Mouse (Mus musculus) heart, postnatal 25 days (tissue): ENCODE data around the gene Atxn1. TPM values are rescaled to one million over a fixed set of nuclear protein-coding genes. Genes with fewer than 3 reads are reported as not detected.
A peak's percentile ranks its signal among the peaks of the same experiment; 100 is the strongest.

Experiments used
- DNase-seq: peaks from one replicate; pipeline ENCODE4 v3.0.0; 2022; ENCODE audit warnings: low spot score
- intact Hi-C: fragments of 180-260 bp; cut with DNase I; formaldehyde crosslinking; loops from one replicate; pipeline ENCODE4 v1.15.1; 2025
- total RNA-seq, 2 experiments: library from RNA; stranded (reverse); gene quantifications; 2 replicates each; pipeline ENCODE4 v1.2.3; 2021

Gene Atxn1
- total RNA-seq, 2 experiments from 2014 or later = 35.1 to 36.0 TPM

DNA sequence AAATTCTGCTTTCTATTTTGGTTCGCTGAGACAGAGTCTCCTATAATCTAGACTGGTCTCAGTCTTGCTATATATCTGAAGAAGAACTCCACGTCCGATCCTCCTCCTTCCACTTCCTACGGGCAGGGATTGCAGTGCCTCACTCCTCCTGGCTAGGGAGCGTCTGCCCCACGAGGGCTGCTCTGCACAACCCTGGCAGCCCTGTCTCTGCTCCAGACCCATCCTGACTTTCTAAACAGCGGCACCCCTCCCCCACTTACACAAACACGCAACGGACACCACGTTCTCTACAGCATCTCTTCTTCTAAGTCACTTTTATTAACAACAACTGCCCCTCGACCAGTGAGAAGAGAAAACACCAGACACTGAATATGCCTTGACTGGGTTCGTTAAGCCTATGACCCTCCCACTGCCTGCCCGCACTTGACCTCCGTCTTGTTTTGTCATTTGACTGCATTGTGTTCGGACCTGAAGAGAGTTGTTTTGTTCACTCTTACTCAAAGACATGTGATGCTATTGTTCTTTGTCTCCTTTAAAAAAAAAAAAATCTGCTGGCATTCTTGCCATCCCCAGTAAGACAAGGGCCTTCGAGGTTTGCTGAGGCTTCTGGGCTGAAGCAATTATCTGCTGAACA is 154.9 kb downstream of the Atxn1 start:
- DNase-seq = no peak
- intact Hi-C loops = loop anchor here (5.0 kb wide), 1 partner anchor 157 kb away; the partner anchor contains the start of gene Atxn1

DNA sequence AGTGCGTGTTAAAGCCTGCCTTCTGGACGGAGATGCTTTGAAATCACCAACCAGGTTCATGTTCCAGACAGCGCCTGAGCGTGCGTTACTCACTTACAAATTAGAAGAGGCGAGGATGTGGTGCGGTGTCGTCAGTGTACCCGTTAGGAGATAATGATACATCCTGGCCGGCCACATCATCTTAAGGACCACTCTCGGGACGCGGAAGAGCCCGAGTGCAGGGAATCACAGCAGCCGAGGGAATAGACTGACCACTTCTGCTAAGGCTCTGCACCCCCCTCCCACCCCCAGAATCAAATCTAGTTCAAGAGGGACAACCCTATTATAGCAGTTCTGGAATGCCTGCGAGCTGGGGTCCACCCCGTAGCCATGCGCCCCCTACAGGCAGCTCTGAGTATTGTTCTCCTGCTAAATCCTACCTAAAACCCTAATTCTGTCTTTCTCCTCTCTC is 157.2 kb downstream of the Atxn1 start:
- intact Hi-C loops = loop anchor here (1.0 to 5.0 kb wide), 2 partner anchors 160 to 174 kb away; partner anchors contain the start of gene Atxn1
- no peak for DNase-seq

DNA sequence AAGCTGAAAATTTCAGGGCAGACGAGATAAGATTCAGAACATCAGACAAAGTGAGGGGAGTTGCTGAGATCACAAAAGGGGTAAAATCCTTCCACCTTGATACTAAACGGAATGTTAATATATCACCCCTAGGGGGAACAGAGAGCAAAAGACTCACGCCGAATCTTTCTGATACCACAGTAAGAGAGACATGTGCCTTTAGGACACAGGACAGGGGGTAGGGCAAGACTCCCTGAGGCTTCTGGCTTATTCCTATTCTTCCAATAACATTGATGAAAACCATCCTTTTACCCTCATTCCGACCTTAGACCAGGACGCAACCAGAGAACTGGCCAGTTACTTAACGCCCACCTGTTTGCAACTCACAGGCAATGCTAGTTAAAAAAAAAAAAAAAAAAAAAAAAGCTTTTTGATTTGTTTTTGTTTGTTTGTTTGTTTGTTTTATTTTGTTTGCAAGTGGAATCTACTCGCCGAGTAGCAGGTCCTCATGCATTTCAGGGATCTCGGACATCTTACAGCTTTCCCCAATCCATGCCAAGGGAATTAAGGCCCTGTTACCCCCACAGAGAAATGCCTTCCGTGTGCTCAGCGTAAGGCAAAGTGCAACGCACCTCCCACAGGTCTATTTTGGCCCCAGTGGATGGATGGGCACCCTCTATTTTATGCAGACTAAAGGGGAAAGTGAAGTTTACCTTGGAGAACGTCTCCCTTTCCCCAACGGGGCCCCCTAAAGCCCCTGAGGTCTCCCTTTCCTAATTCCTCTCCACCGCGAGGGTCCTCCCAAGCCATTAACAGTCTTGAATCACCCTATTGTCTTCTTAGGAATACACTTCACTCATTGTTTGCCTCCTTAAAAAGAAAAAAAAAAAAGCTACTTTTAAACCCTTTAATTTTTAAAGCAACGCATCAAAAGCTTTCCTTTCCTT is 157.9 kb downstream of the Atxn1 start:
- intact Hi-C loops = loop anchor here (1.0 to 5.0 kb wide), 2 partner anchors 160 to 174 kb away; partner anchors contain the start of gene Atxn1
- no peak for DNase-seq

DNA sequence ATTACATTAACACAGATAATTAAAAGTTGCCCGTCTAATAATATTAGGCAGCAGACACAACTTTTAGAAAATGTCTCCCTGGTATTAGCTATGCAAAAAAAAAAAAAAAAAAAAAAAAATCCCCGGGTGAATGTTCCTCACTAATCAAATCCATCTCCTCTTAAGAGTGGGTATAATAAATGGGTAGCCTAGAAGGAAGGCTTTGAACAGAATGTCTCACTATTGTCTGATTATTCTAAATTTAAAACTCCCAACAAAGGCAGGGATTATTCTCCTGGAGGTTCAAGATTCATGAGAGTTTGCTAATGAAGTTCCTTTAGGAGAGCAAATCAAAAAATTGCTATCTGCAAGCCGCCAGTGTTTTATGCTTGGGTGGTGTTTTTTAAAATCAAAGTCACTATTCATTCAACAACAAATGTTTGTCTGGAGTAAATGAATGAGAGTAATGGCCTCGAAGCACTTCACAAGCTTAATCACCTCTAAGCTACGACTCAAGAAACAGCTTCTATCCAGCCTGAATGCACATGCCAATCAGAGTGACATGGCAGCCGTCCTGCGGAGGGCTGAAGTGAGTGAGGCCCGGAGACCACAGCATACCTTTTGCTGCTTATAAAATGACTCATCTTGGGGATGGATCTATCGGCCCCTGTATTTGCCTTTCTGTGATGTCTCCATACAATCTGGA is 158.8 kb downstream of the Atxn1 start:
- DNase-seq = no peak
- intact Hi-C loops = loop anchor here (5.0 kb wide), 1 partner anchor 161 kb away; the partner anchor contains the start of gene Atxn1

DNA sequence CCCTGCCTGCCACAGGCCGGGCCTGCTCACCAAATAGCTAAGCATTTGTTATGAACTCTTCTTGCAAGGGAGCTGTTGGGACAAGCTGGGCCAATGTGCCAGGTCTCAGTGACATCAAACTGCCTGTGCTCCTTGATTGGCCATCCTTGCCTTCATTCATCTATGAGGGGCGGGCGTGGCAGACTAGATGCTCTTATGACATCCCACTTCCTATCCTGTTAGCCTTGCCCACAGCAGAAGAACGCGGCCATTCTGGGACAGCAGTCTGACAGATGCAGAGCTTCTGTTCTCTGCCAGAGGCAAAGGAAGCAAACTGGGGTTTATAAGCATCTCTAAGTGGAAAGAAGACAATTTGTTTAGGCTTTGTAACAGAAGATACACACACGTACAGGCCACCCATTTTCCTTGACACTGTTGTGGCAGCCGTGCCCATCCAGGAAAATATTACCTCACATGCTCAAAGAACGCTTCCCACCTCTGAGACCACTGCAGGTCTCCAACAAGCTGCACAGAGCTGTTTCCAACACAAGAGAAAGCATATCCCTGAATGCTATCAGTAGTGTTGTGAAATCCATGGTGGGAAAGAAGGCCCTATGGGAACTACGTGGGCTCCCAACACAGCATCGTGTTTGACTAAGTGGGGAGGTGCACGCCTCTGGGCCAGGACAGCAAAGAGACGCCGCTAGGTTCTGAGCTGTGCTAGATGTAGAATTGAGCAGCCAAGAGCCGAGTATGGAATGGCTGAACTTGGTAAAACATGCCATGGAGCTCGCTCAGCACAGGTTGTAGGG is 162.0 kb downstream of the Atxn1 start:
- intact Hi-C loops = no loop called here
- peak; percentile 59 for DNase-seq

DNA sequence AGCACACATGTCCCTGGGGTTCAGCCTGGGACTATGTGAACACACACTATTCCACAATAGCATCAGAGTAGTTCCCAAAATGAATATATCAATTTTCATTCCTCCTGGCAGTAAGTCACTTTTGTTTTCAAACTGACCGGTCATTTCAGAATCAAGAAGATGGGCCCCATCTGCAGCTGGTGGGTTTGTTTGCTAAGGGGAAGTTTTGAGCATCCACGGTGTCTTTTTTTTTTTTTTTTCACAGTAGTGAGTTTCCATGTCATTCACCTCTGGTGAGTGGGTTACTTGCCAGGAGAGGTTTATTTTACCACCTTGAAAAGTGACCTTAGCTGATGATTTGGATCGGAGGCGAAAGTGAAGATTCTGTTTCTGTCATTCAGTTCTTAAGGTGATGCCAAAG is 166.6 kb downstream of the Atxn1 start:
- DNase-seq = no peak
- intact Hi-C loops = no loop called here

DNA sequence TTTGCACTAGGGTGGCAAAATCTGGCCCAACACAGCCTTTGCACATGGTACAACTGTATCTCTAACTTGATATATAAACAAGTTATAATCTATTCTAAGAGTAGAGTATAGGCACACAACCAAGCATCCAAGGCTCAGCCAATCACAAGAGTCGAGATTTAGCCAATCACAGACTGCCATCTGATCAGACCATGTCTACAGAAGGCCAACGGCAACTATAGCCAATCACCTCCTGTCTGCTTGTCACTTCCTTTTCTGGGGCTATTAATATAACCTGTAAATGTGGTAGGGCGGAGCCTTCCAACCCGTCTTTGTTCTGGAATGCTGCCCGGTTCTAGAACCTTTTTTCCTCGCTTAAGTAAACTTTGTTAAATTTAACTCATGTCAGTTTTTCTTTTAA is 167.1 kb downstream of the Atxn1 start:
- DNase-seq = no peak
- intact Hi-C loops = no loop called here

DNA sequence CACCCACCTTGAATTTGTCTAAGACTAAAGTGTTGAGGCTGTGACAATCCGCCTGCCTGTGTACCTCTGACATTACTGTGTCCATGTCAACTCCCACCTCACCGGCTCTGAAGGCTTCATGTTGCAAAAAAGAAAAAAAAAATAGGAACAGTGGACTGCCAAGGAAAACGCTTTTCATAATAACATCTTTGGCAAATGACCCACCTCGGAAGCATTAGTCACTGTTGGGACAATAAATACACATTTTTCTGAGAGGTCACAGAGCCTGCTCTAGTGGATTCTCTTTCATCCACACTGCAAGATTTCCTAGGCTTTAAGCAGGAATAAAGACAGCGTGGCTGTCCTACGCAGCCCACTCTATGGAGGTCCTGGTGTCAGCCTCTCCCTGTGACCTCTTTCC is 168.5 kb downstream of the Atxn1 start:
- intact Hi-C loops = no loop called here
- no peak for DNase-seq

DNA sequence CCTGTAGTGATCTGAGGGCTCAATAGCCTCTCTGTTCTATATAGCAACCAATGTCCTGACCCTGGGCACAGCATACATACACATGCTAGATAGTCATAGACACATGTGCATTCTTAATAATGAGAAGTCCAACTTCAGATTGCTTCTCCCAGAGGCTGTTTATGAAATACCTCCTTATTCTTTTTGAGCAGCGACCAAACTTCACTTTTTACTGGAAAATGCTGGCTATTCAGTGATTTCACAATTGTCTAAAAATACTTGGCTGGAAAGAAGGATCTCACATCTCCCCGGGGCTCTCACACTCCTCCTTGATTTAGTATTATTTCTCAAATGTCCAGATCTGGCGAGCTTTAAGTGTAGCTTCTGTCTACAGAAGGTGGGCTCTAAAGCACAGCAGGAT is 171.0 kb downstream of the Atxn1 start:
- DNase-seq = no peak

DNA sequence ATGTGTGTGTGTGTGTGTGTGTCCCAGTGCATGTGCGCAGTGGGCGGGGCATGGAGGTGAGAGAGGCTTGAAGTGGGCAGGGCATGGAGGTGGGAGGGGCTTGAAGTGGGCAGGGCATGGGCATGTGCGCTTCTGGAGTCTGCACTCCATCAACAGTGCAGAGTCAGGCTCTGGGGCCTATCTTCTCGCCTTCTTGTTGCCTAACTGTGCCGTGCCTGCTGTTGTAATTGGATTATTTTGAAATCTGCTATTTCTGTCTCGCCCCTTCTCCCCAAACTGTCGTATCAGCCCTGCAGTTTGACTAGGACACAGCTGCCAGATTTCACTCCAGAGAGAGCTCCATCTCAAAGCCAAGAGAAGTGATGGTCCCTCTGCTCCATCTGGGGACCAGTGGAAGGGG is 178.4 kb downstream of the Atxn1 start:
- no peak for DNase-seq
- intact Hi-C loops = no loop called here

More for the DNA sequence above, 171.0 kb downstream of the Atxn1 start:
- intact Hi-C loops = loop anchor here (5.0 kb wide), 1 partner anchor 39 kb away; no protein-coding TSS in a partner anchor

DNA sequence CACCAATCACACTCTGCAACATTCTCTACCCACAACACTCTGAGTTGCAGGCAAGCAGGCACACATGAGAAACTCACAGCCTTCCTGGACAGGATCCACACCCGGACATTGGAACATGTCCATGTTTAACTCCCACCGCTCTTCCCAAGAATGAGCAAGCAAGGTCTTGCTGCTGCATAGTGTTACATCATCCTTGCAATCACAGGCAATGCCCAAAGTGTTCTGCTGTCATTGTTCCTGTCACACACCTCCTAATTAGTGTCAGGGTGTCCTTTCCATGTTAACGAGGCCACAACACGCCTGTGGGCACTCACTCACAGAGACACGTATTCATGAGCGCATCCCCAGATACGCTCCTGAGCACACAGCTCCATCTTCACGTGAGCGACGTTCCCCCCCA is 181.1 kb downstream of the Atxn1 start:
- DNase-seq = no peak
- intact Hi-C loops = no loop called here

DNA sequence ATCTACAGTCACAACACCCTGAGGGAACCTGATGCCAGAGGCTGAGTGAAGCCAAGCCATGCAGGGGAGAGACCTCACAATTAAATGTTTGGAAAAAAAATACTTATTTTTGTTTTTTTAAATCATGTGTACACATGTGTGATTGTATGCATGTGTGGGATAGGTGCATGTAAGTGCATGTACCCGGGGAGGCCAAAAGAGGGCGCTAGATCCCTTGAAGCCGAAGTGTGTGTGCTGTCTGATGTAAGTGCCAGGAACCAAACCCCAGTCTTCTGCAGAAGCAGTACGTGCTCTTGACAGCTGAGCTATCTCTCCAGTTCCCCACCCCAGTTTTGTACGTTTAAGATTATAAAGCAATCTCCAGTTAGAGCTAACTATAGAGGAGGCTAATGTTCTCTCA is 186.1 kb downstream of the Atxn1 start:
- intact Hi-C loops = no loop called here
- no peak for DNase-seq

DNA sequence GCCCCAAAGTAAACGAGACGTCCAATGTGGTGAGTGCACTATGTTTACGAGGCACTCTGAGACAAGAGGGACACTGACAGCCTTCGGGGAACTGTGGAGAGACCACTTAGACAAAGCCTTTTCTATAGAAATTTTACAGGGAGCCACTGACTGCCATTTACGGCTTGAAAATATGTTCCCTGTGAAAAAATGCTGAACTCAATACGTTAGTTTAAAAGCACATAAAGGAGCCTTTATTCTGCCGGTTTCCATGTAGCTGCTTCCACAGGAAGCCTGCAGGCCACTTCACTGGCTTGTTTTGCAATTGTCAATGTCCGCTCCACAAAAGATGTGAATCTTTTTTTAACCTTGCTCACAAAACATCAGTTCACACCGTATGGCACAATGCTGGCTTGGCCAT is 186.6 kb downstream of the Atxn1 start:
- no peak for DNase-seq
- intact Hi-C loops = no loop called here

DNA sequence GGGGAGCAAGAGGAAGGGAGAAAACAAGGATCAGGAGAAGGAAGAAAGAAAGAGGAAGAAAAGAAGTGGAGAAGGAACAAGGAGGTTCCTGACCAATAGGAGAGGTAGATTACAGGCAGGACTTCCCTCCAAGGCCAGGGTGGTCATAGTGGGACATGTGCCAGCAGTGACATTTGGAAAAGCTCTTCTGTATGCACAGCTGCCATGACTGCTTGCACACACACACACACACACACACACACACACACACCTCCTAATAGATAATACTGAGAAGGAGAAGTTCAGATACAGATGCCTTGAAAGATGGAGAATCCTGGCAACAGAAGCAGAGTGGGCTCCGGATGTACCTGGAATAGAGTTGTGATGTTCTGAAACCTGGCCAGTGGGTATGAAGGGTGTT is 189.3 kb downstream of the Atxn1 start:
- intact Hi-C loops = no loop called here
- DNase-seq = no peak

DNA sequence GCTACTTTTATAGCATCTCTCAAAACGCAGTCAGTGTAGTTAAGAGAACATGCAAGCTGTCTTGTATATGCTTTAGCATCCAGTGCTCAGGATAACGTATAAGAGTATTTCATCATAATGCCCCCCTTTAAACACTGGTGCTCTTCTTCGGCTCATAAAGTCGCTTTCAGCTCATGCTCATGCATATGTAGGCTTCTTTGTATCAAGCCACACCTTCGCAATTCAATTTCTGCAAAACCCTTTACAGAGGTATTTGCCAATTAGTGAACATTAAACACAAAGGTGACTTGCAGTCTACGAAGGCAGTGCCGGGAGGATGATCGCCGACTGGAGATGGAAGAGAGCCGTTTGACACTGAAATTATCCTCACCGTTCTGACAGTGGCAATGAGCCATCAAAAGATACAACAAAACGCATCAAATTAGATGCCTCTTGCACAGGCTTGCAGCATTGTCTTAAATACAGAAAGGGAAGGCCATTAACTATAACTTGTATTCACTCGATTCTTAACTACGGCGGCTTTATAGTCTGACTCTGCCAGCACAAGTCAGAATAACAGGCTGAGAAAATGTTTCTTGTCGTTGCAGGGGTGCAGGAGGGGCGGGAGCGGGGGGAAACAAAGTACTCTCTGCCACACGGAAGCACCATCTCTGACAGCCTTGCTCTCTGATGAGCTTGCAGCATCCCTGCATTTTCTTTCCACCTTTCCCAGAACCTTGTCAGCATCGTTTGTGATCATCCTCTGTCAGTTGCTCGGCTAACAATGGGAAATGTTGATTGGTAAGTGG is 191.2 kb downstream of the Atxn1 start:
- DNase-seq = no peak
- intact Hi-C loops = no loop called here

DNA sequence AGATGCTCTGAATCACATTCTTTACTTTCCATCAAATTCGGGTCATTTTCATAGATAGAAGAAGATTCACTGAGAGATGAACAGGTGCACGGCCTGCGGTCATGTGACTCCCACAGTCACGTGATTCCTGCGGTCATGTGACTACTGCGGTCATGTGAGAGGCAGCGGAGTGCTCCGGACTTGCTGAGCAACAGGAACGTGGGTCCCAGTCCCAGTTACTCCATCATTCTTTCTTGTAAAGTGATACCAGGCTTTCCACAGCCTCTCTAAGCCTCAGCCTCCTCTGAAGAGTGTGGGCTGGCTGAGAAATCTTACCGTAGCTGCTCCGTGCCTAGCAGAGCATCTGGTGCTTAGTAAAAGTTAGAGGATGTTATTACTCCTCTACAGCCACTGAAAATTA is 195.1 kb downstream of the Atxn1 start:
- DNase-seq = no peak
- intact Hi-C loops = no loop called here

DNA sequence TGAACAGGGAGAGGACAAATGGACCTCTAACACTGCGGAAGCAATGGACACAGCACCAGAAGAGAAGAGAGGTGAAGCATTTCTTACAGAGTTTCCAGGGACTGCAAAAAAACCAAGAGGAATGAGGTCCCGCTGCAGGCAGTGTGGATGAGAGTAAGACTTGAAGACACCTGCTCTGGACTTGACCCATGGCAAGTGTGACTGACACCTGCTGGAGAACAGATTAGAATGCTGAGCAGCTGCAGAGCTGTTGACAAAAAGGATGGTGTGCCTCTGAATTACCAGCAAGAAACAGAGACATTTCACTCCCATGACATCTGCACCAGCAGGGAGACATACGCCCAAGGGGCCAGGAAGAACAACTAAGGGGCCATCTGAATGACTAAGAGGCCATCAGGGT is 196.6 kb downstream of the Atxn1 start:
- intact Hi-C loops = no loop called here
- DNase-seq = no peak

DNA sequence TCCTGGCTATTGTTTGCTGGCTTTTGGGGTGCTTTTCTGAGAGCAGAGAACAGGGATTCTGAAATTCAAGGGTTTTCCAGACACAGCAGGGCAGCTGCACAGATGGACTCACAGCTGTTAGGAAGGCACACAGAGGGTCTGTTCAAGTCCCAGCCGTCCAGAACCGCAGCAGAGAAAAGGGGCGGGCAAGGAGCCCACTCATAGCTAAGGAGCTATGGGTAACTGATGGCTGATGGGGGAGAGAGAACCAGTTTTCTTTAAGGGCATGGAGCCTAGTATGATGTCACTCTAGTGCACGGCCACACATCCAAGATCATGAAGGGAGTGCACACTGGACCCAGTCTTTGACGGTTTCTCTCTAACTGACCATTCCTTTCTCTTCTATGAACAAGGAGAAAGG is 200.5 kb downstream of the Atxn1 start:
- intact Hi-C loops = no loop called here
- DNase-seq = no peak

DNA sequence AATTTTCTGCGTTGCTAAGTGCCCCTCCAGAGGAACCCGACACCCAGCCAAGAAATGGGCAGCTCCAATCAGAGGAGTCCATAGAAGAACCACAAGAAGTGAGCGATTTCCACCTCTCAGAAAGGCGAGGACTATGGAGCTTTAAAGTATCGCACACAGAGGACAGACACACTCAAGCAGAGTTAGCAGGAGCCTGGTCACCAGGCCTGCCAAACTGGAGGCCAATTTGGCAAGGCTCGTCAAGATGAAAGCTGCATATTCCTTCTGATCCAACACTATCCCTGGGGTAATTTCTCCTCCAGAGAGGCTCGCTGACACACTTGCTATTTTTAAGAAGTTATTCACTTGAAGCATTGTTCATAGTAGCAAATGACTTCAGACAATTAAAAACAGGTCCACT is 202.5 kb downstream of the Atxn1 start:
- peak; percentile 42 for DNase-seq
- intact Hi-C loops = no loop called here
